Mouse (Mus musculus) MEL (cell line): ENCODE results near the gene Clns1a. TPM values are rescaled to one million over a fixed set of nuclear protein-coding genes. Genes with fewer than 3 reads are reported as not detected.

Experiments used
- DNase-seq: peaks from one replicate; pipeline ENCODE4 v3.0.0; 2011; ENCODE audit warnings: low read depth, low spot score
- H3K27ac ChIP-seq: 2 replicates; pipeline ENCODE4 v1.5.1; 2012; ENCODE audit warnings: low read depth, mild to moderate bottlenecking, control low read depth, low read length, moderate library complexity; ENCODE audit not compliant: control insufficient read depth
- H3K27me3 ChIP-seq, 2 experiments: fragments of 150-350 bp in 1 of 2; sonication (generic) in 1 of 2; 2 replicates each; pipeline ENCODE4 v1.6.1; 2012; ENCODE audit warnings: low read length in 2 of 2, mild to moderate bottlenecking in 2 of 2, improper control_type of control experiment in 1 of 2, moderate library complexity in 1 of 2; ENCODE audit not compliant: insufficient read depth in 2 of 2, control insufficient read depth in 1 of 2
- H3K36me3 ChIP-seq, 2 experiments: 2 replicates each; pipeline ENCODE4 v1.6.1; 2012 to 2014; ENCODE audit warnings: low read length in 2 of 2, improper control_type of control experiment in 1 of 2, inconsistent platforms in 1 of 2, mild to moderate bottlenecking in 1 of 2; ENCODE audit not compliant: insufficient read depth in 2 of 2, control insufficient read depth in 1 of 2
- H3K4me1 ChIP-seq, 2 experiments: fragments of 150-350 bp in 1 of 2; sonication (generic) in 1 of 2; 2 replicates each; pipeline ENCODE4 v1.6.1; 2012; ENCODE audit warnings: low read length in 2 of 2, improper control_type of control experiment in 1 of 2, mild to moderate bottlenecking in 1 of 2; ENCODE audit not compliant: insufficient read depth in 2 of 2, control insufficient read depth in 1 of 2
- H3K4me3 ChIP-seq, 2 experiments: fragments of 150-350 bp in 1 of 2; sonication (generic) in 1 of 2; 2 replicates each; pipeline ENCODE4 v1.5.1; 2012; ENCODE audit warnings: low read depth in 2 of 2, low read length in 2 of 2, mild to moderate bottlenecking in 2 of 2, moderate library complexity in 2 of 2, control low read depth in 1 of 2, improper control_type of control experiment in 1 of 2; ENCODE audit not compliant: control insufficient read depth in 1 of 2, insufficient read depth in 1 of 2
- H3K79me2 ChIP-seq: 2 replicates; pipeline ENCODE4 v1.6.1; 2012; ENCODE audit warnings: mild to moderate bottlenecking, low read length, moderate library complexity; ENCODE audit not compliant: control insufficient read depth, poor library complexity, insufficient read depth
- H3K9ac ChIP-seq: 2 replicates; pipeline ENCODE4 v1.6.1; 2012; ENCODE audit warnings: low read depth, mild to moderate bottlenecking, control low read depth, low read length, moderate library complexity; ENCODE audit not compliant: control insufficient read depth, poor library complexity, severe bottlenecking
- H3K9me3 ChIP-seq: fragments of 150-350 bp; sonication (generic); replicated peaks from 2 replicates; pipeline ENCODE4 v1.6.1; 2012; ENCODE audit warnings: mild to moderate bottlenecking, low read length, improper control_type of control experiment, moderate library complexity; ENCODE audit not compliant: insufficient read depth
- BHLHE40 ChIP-seq: IDR thresholded peaks from 2 replicates; pipeline ENCODE4 v1.6.1; 2012; ENCODE audit warnings: low read depth, mild to moderate bottlenecking, inconsistent platforms, low read length, improper control_type of control experiment, borderline replicate concordance
- CHD1 ChIP-seq: IDR thresholded peaks from 2 replicates; pipeline ENCODE4 v1.6.1; 2012; ENCODE audit warnings: low read depth, mild to moderate bottlenecking, inconsistent platforms, low read length, improper control_type of control experiment
- GABPA ChIP-seq: IDR thresholded peaks from 2 replicates; pipeline ENCODE4 v1.6.1; 2012; ENCODE audit warnings: low read depth, mild to moderate bottlenecking, inconsistent platforms, low read length, improper control_type of control experiment, moderate library complexity
- MAZ ChIP-seq: IDR thresholded peaks from 2 replicates; pipeline ENCODE4 v1.6.1; 2012; ENCODE audit warnings: low read depth, mild to moderate bottlenecking, inconsistent platforms, low read length, improper control_type of control experiment
- MEF2A ChIP-seq: IDR thresholded peaks from 2 replicates; pipeline ENCODE4 v1.6.1; 2014; ENCODE audit warnings: low read depth, mild to moderate bottlenecking, inconsistent platforms, low read length, improper control_type of control experiment; ENCODE audit not compliant: poor library complexity, insufficient replicate concordance, severe bottlenecking; ENCODE audit errors: extremely low read depth
- NELFE ChIP-seq: IDR thresholded peaks from 2 replicates; pipeline ENCODE4 v1.6.1; 2011; ENCODE audit warnings: low read depth, low read length, improper control_type of control experiment
- SMC3 ChIP-seq: IDR thresholded peaks from 2 replicates; pipeline ENCODE4 v1.6.1; 2011; ENCODE audit warnings: low read depth, low read length, improper control_type of control experiment
- TBP ChIP-seq: IDR thresholded peaks from 2 replicates; pipeline ENCODE4 v1.8.0; 2011; ENCODE audit warnings: low read depth, low read length, improper control_type of control experiment
- UBTF ChIP-seq: IDR thresholded peaks from 2 replicates; pipeline ENCODE4 v1.6.1; 2012; ENCODE audit warnings: low read depth, mild to moderate bottlenecking, inconsistent platforms, low read length, improper control_type of control experiment, moderate library complexity, borderline replicate concordance; ENCODE audit not compliant: insufficient read depth
- USF2 ChIP-seq, 2 experiments: IDR thresholded peaks; 2 replicates each; pipeline ENCODE4 v1.6.1; 2011 to 2012; ENCODE audit warnings: improper control_type of control experiment in 2 of 2, low read length in 2 of 2, borderline replicate concordance in 1 of 2, inconsistent platforms in 1 of 2, low read depth in 1 of 2, mild to moderate bottlenecking in 1 of 2; ENCODE audit not compliant: insufficient read depth in 1 of 2
- ZC3H11A ChIP-seq: IDR thresholded peaks from 2 replicates; pipeline ENCODE4 v1.6.1; 2012; ENCODE audit warnings: low read depth, mild to moderate bottlenecking, inconsistent platforms, low read length, improper control_type of control experiment
- ZKSCAN1 ChIP-seq: IDR thresholded peaks from 2 replicates; pipeline ENCODE4 v1.6.1; 2012; ENCODE audit warnings: low read depth, mild to moderate bottlenecking, inconsistent platforms, low read length, improper control_type of control experiment, moderate library complexity
- polyA plus RNA-seq, 2 experiments: library from polyadenylated mRNA; stranded (reverse) in 1 of 2; unstranded in 1 of 2; fragments of >175 nt in 1 of 2; fragments of >200 nt in 1 of 2; gene quantifications; 2 replicates each; pipeline versions ENCODE4 v1.2.1 to v1.2.4; 2012; ENCODE audit warnings: low replicate concordance in 2 of 2, low read depth in 1 of 2; ENCODE audit not compliant: insufficient read length in 2 of 2, insufficient read depth in 1 of 2, missing spikeins in 1 of 2
- total RNA-seq: library from RNA; depleted of rRNA; stranded (reverse); fragments of 300-350 nt; gene quantifications from 2 replicates; pipeline ENCODE4 v1.2.3, GENCODE M21; 2012

The Clns1a gene
- total and polyA plus RNA-seq, 3 experiments, result 119 to 140 (median 130) TPM

GRCm38 (mm10) chr7:97728666-97729614, 32.5 kb downstream of the Clns1a start:
- TF ChIP-seq ZC3H11A, result no peak
- no peak for TF ChIP-seq UBTF
- no peaks in the 10 kb centered on the region for H3K27me3 ChIP-seq
- peaks cover 3% of the 10 kb centered on the region in 2 experiments; a peak in 2 of 4 replicates for H3K4me1 ChIP-seq
- no peak for DNase-seq
- H3K27ac ChIP-seq, result no peak overlapping the region
- H3K79me2 ChIP-seq, result no peaks in the 10 kb centered on the region
- H3K36me3 ChIP-seq, result peaks cover 0 to 2% of the 10 kb centered on the region in 2 experiments; a peak in 2 of 4 replicates
- H3K9ac ChIP-seq, result no peak overlapping the region
- no peaks in the 10 kb centered on the region for H3K9me3 ChIP-seq
- no peak overlapping the region for H3K4me3 ChIP-seq

- Histone ChIP-seq H3K79me2 (no peaks in the 10 kb centered on the region), H3K9me3 (no peaks in the 10 kb centered on the region), H3K36me3 (peaks cover 0 to 2% of the 10 kb centered on the region in 2 experiments; a peak in 2 of 4 replicates), H3K27ac (no peak overlapping the region), H3K27me3 (no peaks in the 10 kb centered on the region), H3K4me1 (peaks cover 0 to 3% of the 10 kb centered on the region in 2 experiments; a peak in 1 of 4 replicates), H3K4me3 (no peak overlapping the region), H3K9ac (no peak overlapping the region)
- no peak for DNase-seq
- no peak for TF ChIP-seq CHD1
- TF ChIP-seq MEF2A, result no peak
- no peak for TF ChIP-seq GABPA
- no peak for TF ChIP-seq BHLHE40
- no peak for TF ChIP-seq USF2 (IDR thresholded peaks at IDR 0.05; ENCODE audit: borderline replicate concordance in 1 of 2, insufficient read depth in 1 of 2, low read depth in 1 of 2, low read length in 2 of 2)
- no peak for TF ChIP-seq TBP
- TF ChIP-seq ZKSCAN1, result no peak
- TF ChIP-seq NELFE, result no peak
- no peak for TF ChIP-seq MAZ
- no peak for TF ChIP-seq SMC3
These were observed 34.0 kb downstream of the Clns1a start for GRCm38 (mm10) chr7:97730427-97730826.
